In the genomic region with DNA sequence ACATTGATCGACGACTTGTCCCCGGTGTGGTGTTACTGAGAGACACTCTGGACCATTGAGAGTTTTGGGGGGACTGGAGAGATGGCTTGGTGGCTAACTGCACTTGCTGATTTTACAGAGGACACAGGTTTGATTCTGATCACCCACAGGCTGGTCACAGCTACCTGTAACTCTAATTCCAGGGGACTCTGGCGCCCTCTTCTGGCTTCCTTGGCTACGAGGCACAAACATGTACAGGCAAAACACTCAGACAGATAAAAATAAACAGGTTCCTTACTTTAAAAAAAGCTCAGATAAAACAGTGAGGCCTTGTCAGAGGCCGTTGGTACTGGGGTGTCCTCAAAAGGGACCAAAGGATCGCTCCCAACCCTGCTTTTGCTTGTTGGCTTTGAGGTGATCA, we compare ENCODE assay signal across 17 mouse cellular contexts.
DNase-seq lines count a peak whose midpoint lies in the region; TF ChIP-seq lines count a peak whose summit lies in the region.
"Had no signal": no experiment of that assay in that cellular context is flagged by ENCODE, and none has a peak within 500 bp of the region (broad histone marks: within the 10 kb centered on the region; RNA-seq: fewer than 3 reads in every experiment).

No protein-coding gene starts in this region.

- no peak for TF ChIP-seq POLR2A in cerebellum, adult 2 months (IDR thresholded peaks at IDR 0.05; ENCODE audit: borderline replicate concordance, insufficient read depth, low read length)
- no peak for TF ChIP-seq POLR2A in kidney, adult 2 months (IDR thresholded peaks at IDR 0.05; ENCODE audit: low read depth, low read length)
- TF ChIP-seq POLR2A in thymus, adult 2 months (IDR thresholded peaks at IDR 0.05; ENCODE audit: control insufficient read depth, extremely low read depth, insufficient read depth, low read length, poor library complexity) = no peak

- H3K27ac ChIP-seq in cerebellum, adult 2 months (ENCODE audit: insufficient read depth, low read length) = 0 out of 2 replicates have a peak overlapping the region, but pooled peaks have one; percentile 54
- no peak overlapping the region for H3K27ac ChIP-seq in kidney, adult 2 months (ENCODE audit: insufficient read depth, low read depth, low read length)
- H3K27ac ChIP-seq in thymus, adult 2 months (ENCODE audit: control insufficient read depth, insufficient read depth, low read length) = no peak overlapping the region
- H3K27ac ChIP-seq: embryonic facial prominence, embryonic 12.5 days; hindbrain, embryonic 12.5 days; lung, embryonic 15.5 days had no signal

- H3K4me1 ChIP-seq in cerebellum, adult 2 months (ENCODE audit: control insufficient read depth, insufficient read depth, low read length) = peaks cover 46% of the 10 kb centered on the region
- no peaks in the 10 kb centered on the region for H3K4me1 ChIP-seq in kidney, adult 2 months (ENCODE audit: control insufficient read depth, insufficient read depth, low read length)
- no peaks in the 10 kb centered on the region for H3K4me1 ChIP-seq in thymus, adult 2 months (replicated peaks; ENCODE audit: control insufficient read depth, insufficient read depth, low read length)
- H3K4me1 ChIP-seq: embryonic facial prominence, embryonic 12.5 days; lung, embryonic 15.5 days had no signal

- peak; percentile 28; the same call in 1 of the 2 replicates for TF ChIP-seq CTCF in cerebellum, adult 2 months (IDR thresholded peaks at IDR 0.05; ENCODE audit: borderline replicate concordance, insufficient read depth, low read depth, low read length)
- TF ChIP-seq CTCF in kidney, adult 2 months (conservative IDR thresholded peaks at IDR 0.05; ENCODE audit: insufficient read depth, insufficient read length, low read depth, low read length) = peak; percentile 31; the same call in 1 of the 2 replicates
- no peak for TF ChIP-seq CTCF in thymus, adult 2 months (IDR thresholded peaks at IDR 0.05; ENCODE audit: borderline replicate concordance, control insufficient read depth, extremely low read depth, insufficient read depth, low read length, poor library complexity)

- WGBS in cerebellum, adult 2 months = 85% methylated on average over 7 of the region's 7 CpGs
- 94% methylated on average over 7 of the region's 7 CpGs for WGBS in kidney, adult 2 months
- WGBS in thymus, adult 2 months = 93% methylated on average over 7 of the region's 7 CpGs

- DNase-seq in cerebellum, adult 2 months = peak in 1 of 2 experiments; percentile 43
- no peak for DNase-seq in cerebellum, postnatal 4 days (ENCODE audit: low spot score in 2 of 2)
- DNase-seq in kidney, adult 2 months = no peak
- DNase-seq in kidney, postnatal 14 days = no peak
- DNase-seq in thymus, adult 2 months = peak; percentile 8
- DNase-seq in thymus, adult 18-20 months = no peak
- DNase-seq in thymus, postnatal 25 days = peak; percentile 23
- no peak for DNase-seq in c-Kit-positive CD71-positive TER-119-positive erythroid progenitor cells, embryonic 14.5 days (ENCODE audit: low spot score)
- DNase-seq: adrenal gland, postnatal 10 days; gastrocnemius, postnatal 14 days; layer of hippocampus, adult 9-11 months; left cerebral cortex, postnatal 4 days; spleen, adult 18-20 months had no signal

- no peaks in the 10 kb centered on the region for H3K27me3 ChIP-seq in cerebellum, adult 2 months (ENCODE audit: control insufficient read depth, insufficient read depth, low read length)
- no peaks in the 10 kb centered on the region for H3K27me3 ChIP-seq in kidney, adult 2 months (replicated peaks; ENCODE audit: control insufficient read depth, insufficient read depth, low read length)
- H3K27me3 ChIP-seq in thymus, adult 2 months (ENCODE audit: control insufficient read depth, insufficient read depth, low read length) = no peaks in the 10 kb centered on the region
- H3K27me3 ChIP-seq: embryonic facial prominence, embryonic 12.5 days; heart, embryonic 12.5 days; hindbrain, embryonic 12.5 days; lung, embryonic 15.5 days had no signal

- no peaks in the 10 kb centered on the region for H3K36me3 ChIP-seq in kidney, adult 2 months (ENCODE audit: control insufficient read depth, insufficient read depth, low read length)
- H3K36me3 ChIP-seq in thymus, adult 2 months (ENCODE audit: control insufficient read depth, insufficient read depth, low read length) = no peaks in the 10 kb centered on the region
- H3K36me3 ChIP-seq: embryonic facial prominence, embryonic 12.5 days; heart, embryonic 12.5 days; hindbrain, embryonic 12.5 days had no signal

- H3K4me3 ChIP-seq in cerebellum, adult 2 months (replicated peaks; ENCODE audit: insufficient read depth, low read depth, low read length) = no peak overlapping the region
- no peak overlapping the region for H3K4me3 ChIP-seq in kidney, adult 2 months (ENCODE audit: insufficient read depth, low read depth, low read length)
- no peak overlapping the region for H3K4me3 ChIP-seq in thymus, adult 2 months (ENCODE audit: control insufficient read depth, insufficient read depth, low read length)
- H3K4me3 ChIP-seq: embryonic facial prominence, embryonic 12.5 days; heart, embryonic 12.5 days; hindbrain, embryonic 12.5 days; lung, embryonic 15.5 days had no signal

Comparison
In these comparisons a context has a peak if more than half of its experiments do, and no peak if none do; other contexts are left out.
1. DNase-seq: peak in thymus, adult 2 months (single experiment) and thymus, postnatal 25 days (single experiment); none in cerebellum, postnatal 4 days (0 of 2), kidney, adult 2 months (single experiment), kidney, postnatal 14 days (single experiment), thymus, adult 18-20 months (0 of 2) and c-Kit-positive CD71-positive TER-119-positive erythroid progenitor cells, embryonic 14.5 days (single experiment).